21 mouse cellular contexts compared by ENCODE assay signal in genomic region chr1:50836123-50836522, GRCm38 (mm10).
A peak's percentile ranks its signal among the peaks of the same experiment; 100 is the strongest.
DNase-seq lines count a peak whose midpoint lies in the region; ATAC-seq and TF ChIP-seq lines count a peak whose summit lies in the region.
"Had no signal": no experiment of that assay in that cellular context is flagged by ENCODE, and none has a peak within 500 bp of the region (broad histone marks: within the 10 kb centered on the region; RNA-seq: fewer than 3 reads in every experiment).

No protein-coding gene starts in this region.

- no peak for ATAC-seq in lung, embryonic 14.5 days (ENCODE audit: insufficient read depth)
- ATAC-seq: activated CD4-positive, CD25-positive, alpha-beta regulatory T cell, adult 4 months; forebrain, embryonic 13.5 days; forebrain, embryonic 15.5 days; forebrain, postnatal 0 days; Patski had no signal

- WGBS in lung, embryonic 14.5 days, result 63% methylated on average over 6 of the region's 6 CpGs

- no peaks in the 10 kb centered on the region for H3K27me3 ChIP-seq in lung, embryonic 14.5 days (ENCODE audit: insufficient read depth, low read length)
- H3K27me3 ChIP-seq in CH12.LX (replicated peaks), result no peaks in the 10 kb centered on the region
- H3K27me3 ChIP-seq: embryonic facial prominence, embryonic 13.5 days; forebrain, embryonic 13.5 days; forebrain, embryonic 15.5 days had no signal

- no peak overlapping the region for H3K4me2 ChIP-seq in lung, embryonic 14.5 days
- no peak overlapping the region for H3K4me2 ChIP-seq in CH12.LX (ENCODE audit: insufficient read depth, low read depth, poor library complexity, severe bottlenecking)
- H3K4me2 ChIP-seq: embryonic facial prominence, embryonic 13.5 days; forebrain, embryonic 13.5 days; forebrain, embryonic 15.5 days had no signal

- no peaks in the 10 kb centered on the region for H3K4me1 ChIP-seq in lung, embryonic 14.5 days (ENCODE audit: insufficient read depth)
- H3K4me1 ChIP-seq in CH12.LX (ENCODE audit: control insufficient read depth in 1 of 2, insufficient read depth in 2 of 2), result peaks cover 0 to 8% of the 10 kb centered on the region in 2 experiments; a peak in 2 of 4 replicates
- H3K4me1 ChIP-seq: embryonic facial prominence, embryonic 13.5 days; forebrain, embryonic 13.5 days; forebrain, embryonic 15.5 days had no signal

- no peak for TF ChIP-seq RAD21 in CH12.LX (IDR thresholded peaks at IDR 0.05; ENCODE audit: low read depth, low read length)

- no peak for TF ChIP-seq POLR2A in CH12.LX (IDR thresholded peaks at IDR 0.05; ENCODE audit: low read depth, low read length)
- no peak for TF ChIP-seq POLR2A in brain, embryonic 14.5 days (IDR thresholded peaks at IDR 0.05; ENCODE audit: borderline replicate concordance, extremely low read depth, insufficient read depth, insufficient read length, poor library complexity, severe bottlenecking)

- no peak overlapping the region for H3K27ac ChIP-seq in lung, embryonic 14.5 days (ENCODE audit: low read depth)
- H3K27ac ChIP-seq in CH12.LX (ENCODE audit: insufficient read depth, low read depth), result no peak overlapping the region
- H3K27ac ChIP-seq: embryonic facial prominence, embryonic 13.5 days; forebrain, embryonic 13.5 days; forebrain, embryonic 15.5 days had no signal

- DNase-seq in lung, embryonic 14.5 days, result peak; percentile 6
- no peak for DNase-seq in lung, postnatal 36 days
- peak; percentile 12 for DNase-seq in CH12.LX (ENCODE audit: extremely low read depth)
- peak; percentile 4 for DNase-seq in brain, embryonic 14.5 days (ENCODE audit: low read depth)
- no peak for DNase-seq in cerebellum, postnatal 36 days
- no peak for DNase-seq in left cerebral cortex, postnatal 36 days (ENCODE audit: low spot score in 2 of 2)
- DNase-seq: adrenal gland, adult 8-10 months; adrenal gland, postnatal 14 days; adrenal gland, postnatal 36 days; cerebellum, adult 11 months; cerebellum, adult 18-20 months; cerebellum, adult 8-10 months; cerebellum, adult 9-11 months; cerebellum, postnatal 14 days; forebrain, postnatal 0 days had no signal

- intact Hi-C loops in left cerebral cortex, postnatal 36 days (cut with DNase I), result no loop called here

- no peak overlapping the region for H3K4me3 ChIP-seq in lung, embryonic 14.5 days (ENCODE audit: low read depth, low read length)
- no peak overlapping the region for H3K4me3 ChIP-seq in CH12.LX (replicated peaks in 1 of 3; ENCODE audit: low read depth in 2 of 3, low read length in 2 of 3, poor library complexity in 1 of 3)
- H3K4me3 ChIP-seq: embryonic facial prominence, embryonic 13.5 days; forebrain, embryonic 13.5 days; forebrain, embryonic 15.5 days had no signal

- in situ Hi-C loops in CH12.LX (cut with MboI; ENCODE audit: low pct_ligation_motif_present, low pct_unique_long_range_greater_than_20kb, low sequenced_read_pairs), result no loop called here

- H3K36me3 ChIP-seq in lung, embryonic 14.5 days (ENCODE audit: insufficient read depth), result no peaks in the 10 kb centered on the region
- no peaks in the 10 kb centered on the region for H3K36me3 ChIP-seq in CH12.LX (replicated peaks in 1 of 2; ENCODE audit: control insufficient read depth in 1 of 2, insufficient read depth in 1 of 2, low read length in 1 of 2)
- H3K36me3 ChIP-seq: embryonic facial prominence, embryonic 13.5 days; forebrain, embryonic 15.5 days; G1E had no signal

- no peaks in the 10 kb centered on the region for H3K79me2 ChIP-seq in CH12.LX (replicated peaks; ENCODE audit: control insufficient read depth, extremely low read depth, insufficient read depth, poor library complexity, severe bottlenecking)

- TF ChIP-seq EP300 in CH12.LX (IDR thresholded peaks at IDR 0.05; ENCODE audit: low read length), result no peak

- no peak overlapping the region for H3K9ac ChIP-seq in lung, embryonic 14.5 days
- no peak overlapping the region for H3K9ac ChIP-seq in CH12.LX (ENCODE audit: insufficient read depth, low read depth)
- H3K9ac ChIP-seq: embryonic facial prominence, embryonic 13.5 days; forebrain, embryonic 13.5 days; forebrain, embryonic 15.5 days; forebrain, postnatal 0 days had no signal

- TF ChIP-seq CTCF in lung, embryonic 14.5 days (IDR thresholded peaks at IDR 0.05; ENCODE audit: low read depth), result no peak
- TF ChIP-seq CTCF in CH12.LX (conservative IDR thresholded peaks at IDR 0.05 in 1 of 2, IDR thresholded peaks at IDR 0.05 in 1 of 2; ENCODE audit: low read depth in 2 of 2, low read length in 2 of 2), result no peak
- no peak for TF ChIP-seq CTCF in brain, embryonic 14.5 days (IDR thresholded peaks at IDR 0.05; ENCODE audit: borderline replicate concordance, extremely low read depth, insufficient read depth, insufficient read length)

- H3K9me3 ChIP-seq in lung, embryonic 14.5 days (ENCODE audit: low read depth, low read length), result no peaks in the 10 kb centered on the region
- no peaks in the 10 kb centered on the region for H3K9me3 ChIP-seq in CH12.LX (replicated peaks; ENCODE audit: low read length)
- H3K9me3 ChIP-seq: embryonic facial prominence, embryonic 13.5 days; forebrain, embryonic 13.5 days; forebrain, embryonic 15.5 days; G1E had no signal

- dilution Hi-C loops in CH12.LX (cut with MboI; ENCODE audit: extremely low pct_ligation_motif_present, extremely low pct_unique_long_range_greater_than_20kb, low sequenced_read_pairs), result no loop called here

TF ChIP-seq in CH12.LX, 34 proteins besides CTCF, POLR2A, EP300 and RAD21:
- TF ChIP-seq USF2 (conservative IDR thresholded peaks at IDR 0.05; ENCODE audit: low read depth, low read length) (no peak), JUND (conservative IDR thresholded peaks at IDR 0.05; ENCODE audit: low read depth, low read length) (no peak), PAX5 (IDR thresholded peaks at IDR 0.05; ENCODE audit: low read length) (no peak), ETS1 (conservative IDR thresholded peaks at IDR 0.05; ENCODE audit: low read depth, low read length) (no peak), MAX (IDR thresholded peaks at IDR 0.05; ENCODE audit: low read length) (no peak), MEF2A (IDR thresholded peaks at IDR 0.05; ENCODE audit: borderline replicate concordance, low read depth, low read length) (no peak), ZNF384 (IDR thresholded peaks at IDR 0.05; ENCODE audit: low read depth, low read length) (no peak), MAFK (IDR thresholded peaks at IDR 0.05; ENCODE audit: insufficient replicate concordance, low read length) (no peak), GABPA (IDR thresholded peaks at IDR 0.05; ENCODE audit: insufficient replicate concordance, low read depth, low read length) (no peak), MYC (IDR thresholded peaks at IDR 0.05; ENCODE audit: low read depth, low read length) (no peak), MAZ (IDR thresholded peaks at IDR 0.05; ENCODE audit: low read depth, low read length) (no peak), ZMIZ1 (IDR thresholded peaks at IDR 0.05; ENCODE audit: low read depth, low read length) (no peak), UBTF (IDR thresholded peaks at IDR 0.05; ENCODE audit: low read depth, low read length) (no peak), JUN (IDR thresholded peaks at IDR 0.05; ENCODE audit: insufficient read depth, low read depth, low read length) (no peak), SIN3A (IDR thresholded peaks at IDR 0.05; ENCODE audit: low read length) (no peak)

Comparison
In these comparisons a context has a peak if more than half of its experiments do, and no peak if none do; other contexts are left out.
1. DNase-seq: peak in lung, embryonic 14.5 days (single experiment), CH12.LX (single experiment) and brain, embryonic 14.5 days (single experiment); none in lung, postnatal 36 days (single experiment), cerebellum, postnatal 36 days (0 of 2) and left cerebral cortex, postnatal 36 days (0 of 2).